Mouse (Mus musculus) lung, postnatal 10 days (tissue): ENCODE measurements around the gene Trpc4ap.

ENCODE experiments used
- DNase-seq: peaks from one replicate; pipeline ENCODE4 v3.0.0; 2021

The Trpc4ap gene

GRCm38 (mm10) chr2:155636881-155637280 is 55.3 kb downstream of the Trpc4ap start:
- no peak for DNase-seq

GRCm38 (mm10) chr2:155635961-155636360 is 56.2 kb downstream of the Trpc4ap start:
- DNase-seq: no peak

- no peak for DNase-seq
These were observed 57.6 kb downstream of the Trpc4ap start for GRCm38 (mm10) chr2:155634562-155634961.

GRCm38 (mm10) chr2:155633731-155634130 is 58.5 kb downstream of the Trpc4ap start:
- DNase-seq: no peak

GRCm38 (mm10) chr2:155633121-155633520 is 59.1 kb downstream of the Trpc4ap start:
- DNase-seq: peak; percentile 47

- no peak for DNase-seq
These were observed 59.8 kb downstream of the Trpc4ap start for GRCm38 (mm10) chr2:155632138-155632936.

- DNase-seq: peak; percentile 40
These were observed 61.4 kb downstream of the Trpc4ap start for GRCm38 (mm10) chr2:155630590-155631416.

- DNase-seq: no peak
These were observed 62.0 kb downstream of the Trpc4ap start for GRCm38 (mm10) chr2:155630153-155630552.

GRCm38 (mm10) chr2:155629231-155629661 is 62.9 kb downstream of the Trpc4ap start:
- peak; percentile 60 for DNase-seq

- no peak for DNase-seq
These were observed 63.7 kb downstream of the Trpc4ap start for GRCm38 (mm10) chr2:155628519-155628918.

- DNase-seq: no peak
These were observed 64.1 kb downstream of the Trpc4ap start for GRCm38 (mm10) chr2:155628112-155628511.

- DNase-seq: peak; percentile 82
These were observed 65.0 kb downstream of the Trpc4ap start for GRCm38 (mm10) chr2:155627030-155627738.

- DNase-seq: no peak
These were observed 65.9 kb downstream of the Trpc4ap start for GRCm38 (mm10) chr2:155626277-155626676.

- no peak for DNase-seq
These were observed 67.5 kb downstream of the Trpc4ap start for GRCm38 (mm10) chr2:155624730-155625129.

GRCm38 (mm10) chr2:155623996-155624395 is 68.2 kb downstream of the Trpc4ap start:
- DNase-seq: no peak

- no peak for DNase-seq
These were observed 69.6 kb downstream of the Trpc4ap start for GRCm38 (mm10) chr2:155622606-155623005.

- peak; percentile 93 for DNase-seq
These were observed 72.4 kb downstream of the Trpc4ap start for GRCm38 (mm10) chr2:155619817-155620216.

GRCm38 (mm10) chr2:155616971-155617370 is 75.2 kb downstream of the Trpc4ap start:
- no peak for DNase-seq

GRCm38 (mm10) chr2:155613953-155614352 is 78.2 kb downstream of the Trpc4ap start:
- no peak for DNase-seq

- peak; percentile 87 for DNase-seq
These were observed 78.8 kb downstream of the Trpc4ap start for GRCm38 (mm10) chr2:155613326-155613755.

- no peak for DNase-seq
These were observed 80.2 kb downstream of the Trpc4ap start for GRCm38 (mm10) chr2:155611834-155612550.

GRCm38 (mm10) chr2:155610978-155611377 is 81.2 kb downstream of the Trpc4ap start, which contains the start of gene Myh7b:
Gene Myh7b (plus strand): TSS chr2:155611212.
- DNase-seq: no peak
